In the genomic region with DNA sequence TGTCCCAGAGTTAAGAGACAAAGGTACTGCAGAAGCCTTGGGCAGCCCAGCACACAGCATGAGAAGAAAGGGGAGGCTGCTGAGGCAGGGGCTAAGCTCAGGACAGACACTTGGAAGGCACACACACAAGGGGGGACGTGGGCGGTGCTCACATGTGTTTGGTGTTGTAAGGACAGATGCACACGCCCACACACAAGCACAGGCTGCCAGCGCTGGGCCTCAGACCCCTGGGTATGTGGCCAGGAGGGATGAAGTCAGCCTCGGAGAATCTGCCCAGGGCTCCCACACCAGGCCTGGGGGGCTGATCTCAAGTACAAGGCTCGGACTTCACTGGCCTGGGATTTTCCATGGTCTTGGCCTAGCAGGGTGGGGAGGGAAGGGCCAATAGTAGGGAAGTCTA, we compare ENCODE assay signal across 10 mouse cellular contexts. TPM values are rescaled to one million over a fixed set of nuclear protein-coding genes. Genes with fewer than 3 reads are reported as not detected.
A peak's percentile ranks its signal among the peaks of the same experiment; 100 is the strongest.
DNase-seq lines count a peak whose midpoint lies in the region; ATAC-seq lines count a peak whose summit lies in the region.
"Had no signal": no experiment of that assay in that cellular context is flagged by ENCODE, and none has a peak within 500 bp of the region (broad histone marks: within the 10 kb centered on the region; RNA-seq: fewer than 3 reads in every experiment).

No protein-coding gene starts in this region.

- ATAC-seq in hindbrain, embryonic 12.5 days (ENCODE audit: low FRiP score), result no peak
- ATAC-seq in hindbrain, embryonic 11.5 days (ENCODE audit: low FRiP score), result no peak
- no peak for ATAC-seq in limb, embryonic 13.5 days (ENCODE audit: low FRiP score, low read depth)

- DNase-seq in hindbrain, embryonic 11.5 days (ENCODE audit: low spot score), result no peak
- peak; percentile 48 for DNase-seq in embryo, embryonic 10.5 days (ENCODE audit: low spot score)
- DNase-seq in heart, embryonic 10.5 days (ENCODE audit: low spot score), result no peak
- peak; percentile 74 to 76 for DNase-seq in urinary bladder, postnatal 4 days (ENCODE audit: low spot score in 2 of 2)
- no peak for DNase-seq in B cell, adult 2 months
- DNase-seq in neural tube, embryonic 10.5 days (ENCODE audit: extremely low spot score, low spot score), result no peak

- no peaks in the 10 kb centered on the region for H3K9me3 ChIP-seq in hindbrain, embryonic 12.5 days (replicated peaks)
- no peaks in the 10 kb centered on the region for H3K9me3 ChIP-seq in hindbrain, embryonic 11.5 days (ENCODE audit: control insufficient read depth, low read length)
- H3K9me3 ChIP-seq in heart, embryonic 10.5 days, result no peaks in the 10 kb centered on the region
- H3K9me3 ChIP-seq in limb, embryonic 13.5 days, result no peaks in the 10 kb centered on the region

- no peaks in the 10 kb centered on the region for H3K36me3 ChIP-seq in hindbrain, embryonic 12.5 days
- no peaks in the 10 kb centered on the region for H3K36me3 ChIP-seq in hindbrain, embryonic 11.5 days (ENCODE audit: control insufficient read depth, insufficient read depth, low read length)
- no peaks in the 10 kb centered on the region for H3K36me3 ChIP-seq in heart, embryonic 10.5 days
- peaks cover 10% of the 10 kb centered on the region for H3K36me3 ChIP-seq in limb, embryonic 13.5 days

- H3K4me1 ChIP-seq in hindbrain, embryonic 12.5 days, result peaks cover 53% of the 10 kb centered on the region
- peaks cover 13% of the 10 kb centered on the region for H3K4me1 ChIP-seq in hindbrain, embryonic 11.5 days (replicated peaks; ENCODE audit: control insufficient read depth, insufficient read depth, low read length)
- peaks cover 92% of the 10 kb centered on the region for H3K4me1 ChIP-seq in heart, embryonic 10.5 days
- H3K4me1 ChIP-seq in limb, embryonic 13.5 days, result peaks cover 94% of the 10 kb centered on the region

- peaks cover 30% of the 10 kb centered on the region for H3K27me3 ChIP-seq in hindbrain, embryonic 12.5 days
- peaks cover 20% of the 10 kb centered on the region for H3K27me3 ChIP-seq in hindbrain, embryonic 11.5 days (ENCODE audit: control insufficient read depth, insufficient read depth, low read length)
- peaks cover 20% of the 10 kb centered on the region for H3K27me3 ChIP-seq in heart, embryonic 10.5 days (ENCODE audit: insufficient read depth, poor library complexity, severe bottlenecking)
- peaks cover 9% of the 10 kb centered on the region; the same call in 1 of the 2 replicates for H3K27me3 ChIP-seq in limb, embryonic 13.5 days

- 19% methylated on average over 6 of the region's 6 CpGs for WGBS in hindbrain, embryonic 12.5 days
- WGBS in hindbrain, embryonic 11.5 days, result 29% methylated on average over 6 of the region's 6 CpGs
- WGBS in heart, embryonic 10.5 days, result 29% methylated on average over 6 of the region's 6 CpGs
- 26% methylated on average over 6 of the region's 6 CpGs for WGBS in limb, embryonic 13.5 days

- 0 out of 2 replicates have a peak overlapping the region, but pooled peaks have one; percentile 6 for H3K4me2 ChIP-seq in hindbrain, embryonic 12.5 days (replicated peaks)
- no peak overlapping the region for H3K4me2 ChIP-seq in hindbrain, embryonic 11.5 days (replicated peaks; ENCODE audit: low read depth, low read length)
- peak overlapping the region; percentile 79 for H3K4me2 ChIP-seq in limb, embryonic 13.5 days (replicated peaks)

- no peak overlapping the region for H3K4me3 ChIP-seq in hindbrain, embryonic 12.5 days
- H3K4me3 ChIP-seq in hindbrain, embryonic 11.5 days (ENCODE audit: low read depth, low read length), result no peak overlapping the region
- 0 out of 2 replicates have a peak overlapping the region, but pooled peaks have one; percentile 20 for H3K4me3 ChIP-seq in heart, embryonic 10.5 days
- 0 out of 2 replicates have a peak overlapping the region, but pooled peaks have one; percentile 12 for H3K4me3 ChIP-seq in limb, embryonic 13.5 days
- H3K4me3 ChIP-seq: erythroblast, embryonic 14.5 days had no signal

- no peak overlapping the region for H3K27ac ChIP-seq in hindbrain, embryonic 12.5 days
- H3K27ac ChIP-seq in hindbrain, embryonic 11.5 days (ENCODE audit: low read depth, low read length), result no peak overlapping the region
- H3K27ac ChIP-seq in heart, embryonic 10.5 days, result peak overlapping the region; percentile 74
- peak overlapping the region; percentile 52; the same call in 1 of the 2 replicates for H3K27ac ChIP-seq in limb, embryonic 13.5 days
- H3K27ac ChIP-seq: macrophage had no signal

- no peak overlapping the region for H3K9ac ChIP-seq in hindbrain, embryonic 12.5 days
- H3K9ac ChIP-seq in hindbrain, embryonic 11.5 days (ENCODE audit: low read depth, low read length), result no peak overlapping the region
- peak overlapping the region; percentile 51; the same call in 1 of the 2 replicates for H3K9ac ChIP-seq in limb, embryonic 13.5 days

RNA-seq across cellular contexts. Expression of a gene that starts 4.6 kb away (rescaled TPM):
- 19.2 and 23.8 TPM in 2 replicates for polyA plus RNA-seq in hindbrain, embryonic 12.5 days (2016; fragmentation: Nextera tagmentation; extraction: Ambion mirVana)
- 11.0 and 11.9 TPM in 2 replicates for polyA plus RNA-seq in hindbrain, embryonic 11.5 days (2014; fragmentation: Nextera tagmentation; extraction: Ambion mirVana)
- 35.7 and 36.1 TPM in 2 replicates for polyA plus RNA-seq in heart, embryonic 10.5 days (2016; fragmentation: Nextera tagmentation; extraction: Ambion mirVana)
- polyA plus RNA-seq in limb, embryonic 13.5 days (2015; fragmentation: Nextera tagmentation; extraction: Ambion mirVana), result 51.3 and 52.2 TPM in 2 replicates
- polyA plus RNA-seq: macrophage had no signal

RNA-seq across cellular contexts. Expression of a gene that starts 55.4 kb away (rescaled TPM):
- 63.0 and 67.8 TPM in 2 replicates for polyA plus RNA-seq in hindbrain, embryonic 12.5 days (2016; fragmentation: Nextera tagmentation; extraction: Ambion mirVana)
- polyA plus RNA-seq in hindbrain, embryonic 11.5 days (2014; fragmentation: Nextera tagmentation; extraction: Ambion mirVana), result 31.2 and 35.7 TPM in 2 replicates
- polyA plus RNA-seq in heart, embryonic 10.5 days (2016; fragmentation: Nextera tagmentation; extraction: Ambion mirVana), result 24.2 and 27.0 TPM in 2 replicates
- polyA plus RNA-seq in limb, embryonic 13.5 days (2015; fragmentation: Nextera tagmentation; extraction: Ambion mirVana), result 44.2 and 45.6 TPM in 2 replicates
- polyA plus RNA-seq: erythroblast, embryonic 14.5 days had no signal

RNA-seq across cellular contexts. Expression of a gene that starts 58.8 kb away (rescaled TPM):
- polyA plus RNA-seq in hindbrain, embryonic 12.5 days (2016; fragmentation: Nextera tagmentation; extraction: Ambion mirVana), result 9.8 and 10.1 TPM in 2 replicates
- polyA plus RNA-seq in hindbrain, embryonic 11.5 days (2014; fragmentation: Nextera tagmentation; extraction: Ambion mirVana), result 6.4 and 8.3 TPM in 2 replicates
- polyA plus RNA-seq in heart, embryonic 10.5 days (2016; fragmentation: Nextera tagmentation; extraction: Ambion mirVana), result 14.7 and 17.6 TPM in 2 replicates
- polyA plus RNA-seq in limb, embryonic 13.5 days (2015; fragmentation: Nextera tagmentation; extraction: Ambion mirVana), result 15.3 and 18.2 TPM in 2 replicates

Comparison
In these comparisons a context has a peak if more than half of its experiments do, and no peak if none do; other contexts are left out.
1. H3K27ac ChIP-seq: peak in heart, embryonic 10.5 days (single experiment) and limb, embryonic 13.5 days (single experiment); none in hindbrain, embryonic 12.5 days (single experiment) and hindbrain, embryonic 11.5 days (single experiment).
2. H3K4me3 ChIP-seq: peak in heart, embryonic 10.5 days (single experiment) and limb, embryonic 13.5 days (single experiment); none in hindbrain, embryonic 12.5 days (single experiment) and hindbrain, embryonic 11.5 days (single experiment).
3. DNase-seq: peak in embryo, embryonic 10.5 days (single experiment) and urinary bladder, postnatal 4 days (2 of 2); none in hindbrain, embryonic 11.5 days (single experiment), heart, embryonic 10.5 days (single experiment), B cell, adult 2 months (0 of 2) and neural tube, embryonic 10.5 days (single experiment).